Mouse (Mus musculus) liver, adult 2 months (tissue): ENCODE results near the gene B4galnt2.

Source experiments
- CTCF ChIP-seq: fragments of 200-500 bp; IDR thresholded peaks from 2 replicates; pipeline ENCODE4 v1.5.1; 2011; ENCODE audit warnings: low read depth, low read length, control low read depth
- POLR2A ChIP-seq: fragments of 200-500 bp; IDR thresholded peaks from 2 replicates; pipeline ENCODE4 v1.6.1; 2011; ENCODE audit warnings: low read length, control low read depth; ENCODE audit not compliant: insufficient read depth; ENCODE audit errors: extremely low read depth

DNA sequence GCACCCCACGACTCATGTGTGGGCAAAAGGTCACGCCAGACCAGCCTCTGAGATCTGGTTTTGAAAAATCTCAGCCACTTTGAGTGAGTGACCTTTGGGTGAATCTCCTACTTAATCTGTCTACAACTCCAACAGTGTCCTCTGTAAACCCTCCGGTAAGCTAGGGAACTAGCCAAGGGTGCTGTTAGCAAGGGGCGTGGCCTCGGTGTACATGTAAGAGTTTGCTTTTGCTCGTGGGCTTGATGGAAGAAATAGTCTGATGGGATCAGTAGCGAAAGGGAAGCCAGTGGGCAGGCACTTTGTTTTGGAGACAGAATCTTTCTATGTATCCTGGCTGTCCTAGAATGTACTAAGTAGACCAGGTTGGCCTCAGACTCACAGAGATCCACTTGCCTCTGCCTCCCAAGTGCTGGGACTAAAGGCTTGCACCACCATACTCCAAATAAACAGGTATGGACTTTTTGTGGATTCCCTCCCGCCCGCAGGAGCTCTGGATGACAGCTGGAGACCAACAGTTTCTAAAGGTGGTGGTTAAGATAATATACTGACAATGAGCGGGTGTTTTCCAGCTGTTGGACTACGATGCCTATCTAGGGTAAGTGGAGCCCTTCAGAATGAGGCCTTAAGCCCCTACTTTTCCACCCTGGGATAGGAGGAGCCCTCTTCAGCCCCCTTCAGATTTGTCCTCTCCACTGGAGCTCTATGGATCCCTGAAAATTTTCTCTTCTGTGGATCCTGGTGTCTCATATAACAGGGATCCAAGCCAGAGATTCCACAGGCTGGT lies 86.3 kb downstream of the B4galnt2 start:
- TF ChIP-seq POLR2A (no peak), CTCF (no peak)
